Mouse (Mus musculus) stomach, postnatal 0 days (tissue): ENCODE results near the gene Efcab6. TPM values are rescaled to one million over a fixed set of nuclear protein-coding genes. Genes with fewer than 3 reads are reported as not detected.
"Not testable (repeated sequence)": the region's sequence is repeated elsewhere in the genome, so short reads cannot be mapped to it uniquely, and the experiment has no call there.

ENCODE experiments used
- ATAC-seq: fragments of 200-750 bp; cut with Nextera tagmentation; 2 replicates; pipeline ENCODE4 v1.8.0; 2017; ENCODE audit not compliant: low FRiP score, low TSS enrichment
- DNase-seq: peaks from one replicate; pipeline ENCODE4 v3.0.0-alpha.2; 2016; ENCODE audit warnings: low spot score
- H3K27ac ChIP-seq: fragments of 300-500 bp; sonication (generic); replicated peaks from 2 replicates; pipeline ENCODE4 v1.5.1; 2014; ENCODE audit warnings: mild to moderate bottlenecking, control low read depth
- H3K27me3 ChIP-seq: fragments of 300-500 bp; sonication (generic); 2 replicates; pipeline ENCODE4 v1.6.1; 2014; ENCODE audit warnings: low read length; ENCODE audit not compliant: control insufficient read depth, insufficient read depth
- H3K36me3 ChIP-seq: fragments of 300-500 bp; sonication (generic); 2 replicates; pipeline ENCODE4 v1.6.1; 2014; ENCODE audit warnings: low read length, mixed read lengths; ENCODE audit not compliant: control insufficient read depth, insufficient read depth
- H3K4me1 ChIP-seq: fragments of 300-500 bp; sonication (generic); replicated peaks from 2 replicates; pipeline ENCODE4 v1.6.1; 2014; ENCODE audit warnings: antibody characterized with exemption; ENCODE audit not compliant: control insufficient read depth, insufficient read depth
- H3K4me2 ChIP-seq: fragments of 300-500 bp; sonication (generic); replicated peaks from 2 replicates; pipeline ENCODE4 v1.6.1; 2014; ENCODE audit warnings: low read depth, mild to moderate bottlenecking, control low read depth, moderate library complexity
- H3K4me3 ChIP-seq: fragments of 300-500 bp; sonication (generic); 2 replicates; pipeline ENCODE4 v1.5.1; 2014; ENCODE audit warnings: low read depth, low read length, control low read depth
- H3K9ac ChIP-seq: fragments of 300-500 bp; sonication (generic); 2 replicates; pipeline ENCODE4 v1.6.1; 2014; ENCODE audit warnings: mild to moderate bottlenecking, low read length, control low read depth, mixed read lengths
- H3K9me3 ChIP-seq: fragments of 300-500 bp; sonication (generic); 2 replicates; pipeline ENCODE4 v1.6.1; 2016; ENCODE audit warnings: low read length; ENCODE audit not compliant: control insufficient read depth
- CTCF ChIP-seq: IDR thresholded peaks from 2 replicates; pipeline ENCODE4 v1.5.1; 2016; ENCODE audit warnings: antibody characterized with exemption, low read depth, mild to moderate bottlenecking, moderate library complexity
- EP300 ChIP-seq: optimal IDR thresholded peaks from 2 replicates; pipeline ENCODE3; 2016; ENCODE audit warnings: antibody characterized with exemption
- WGBS: fragments of 180-500 bp; shearing (Covaris S2); extraction: QIAGEN DNeasy Blood & Tissue Kit; methylation state at CpG from one replicate; pipeline ENCODE4 v1.1.7; 2014; 5-methylcytosine and 5-hydroxymethylcytosine counted together
- polyA plus RNA-seq: library from polyadenylated mRNA; unstranded; fragments of >200 nt; fragmentation: Nextera tagmentation; extraction: Ambion mirVana; gene quantifications from 2 replicates; pipeline ENCODE4 v1.2.1, GENCODE M21; 2015

Efcab6 gene
- polyA plus RNA-seq: 0.07 and 0.22 TPM in 2 replicates

- TF ChIP-seq EP300: no peak
- no peak for TF ChIP-seq CTCF
- 4% methylated on average over 23 of the region's 29 CpGs for WGBS
- ATAC-seq: no peak
- peak within 1 kb of the TSS; percentile 27; the same call in 1 of the 2 replicates for H3K4me2 ChIP-seq
- no peaks in the 10 kb centered on the region for H3K27me3 ChIP-seq
- H3K9me3 ChIP-seq: no peaks in the 10 kb centered on the region
- no peak for DNase-seq
- H3K4me1 ChIP-seq: no peaks in the 10 kb centered on the region
- H3K9ac ChIP-seq: no peak within 1 kb of the TSS
- H3K4me3 ChIP-seq: no peak within 1 kb of the TSS
- no peak within 1 kb of the TSS for H3K27ac ChIP-seq
- no peaks in the 10 kb centered on the region for H3K36me3 ChIP-seq
Observed at GRCm38 (mm10) chr15:84065140-84065539, at the start of gene Efcab6. TSS of gene Efcab6 (minus strand) at chr15:84065379.

DNA sequence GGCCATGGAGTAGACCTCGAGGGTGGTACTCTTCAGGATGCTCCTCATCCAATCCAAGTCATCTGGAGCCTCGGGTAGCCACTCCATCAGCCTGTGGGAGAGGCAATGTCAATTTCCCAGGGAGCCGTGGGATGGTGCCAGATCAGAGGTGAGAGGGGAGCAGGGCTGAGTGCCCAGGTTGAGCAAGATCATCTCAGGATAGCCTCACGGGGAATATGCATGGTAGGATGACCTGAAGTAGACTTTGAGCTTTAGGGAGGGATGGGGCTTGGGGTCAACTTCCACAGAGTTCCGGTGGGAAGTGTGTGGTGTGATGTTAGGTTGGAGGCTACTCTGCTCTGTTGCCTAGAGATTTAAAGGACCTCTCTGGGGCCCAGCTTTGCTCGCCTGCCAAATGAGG, 48.7 kb upstream of the Efcab6 start:
- TF ChIP-seq EP300: no peak
- no peak for TF ChIP-seq CTCF
- 67% methylated on average over 6 of the region's 6 CpGs for WGBS
- no peak overlapping the region for H3K4me2 ChIP-seq
- H3K27me3 ChIP-seq: no peaks in the 10 kb centered on the region
- ATAC-seq: no peak
- no peaks in the 10 kb centered on the region for H3K36me3 ChIP-seq
- no peaks in the 10 kb centered on the region for H3K4me1 ChIP-seq
- no peak overlapping the region for H3K4me3 ChIP-seq
- no peaks in the 10 kb centered on the region for H3K9me3 ChIP-seq
- H3K9ac ChIP-seq: no peak overlapping the region
- no peak overlapping the region for H3K27ac ChIP-seq
- DNase-seq: no peak

- WGBS: 7% methylated on average over 13 of the region's 13 CpGs
- no peak for TF ChIP-seq CTCF
- no peak for TF ChIP-seq EP300
- Histone ChIP-seq H3K27me3 (no peaks in the 10 kb centered on the region; the same call in 1 of the 2 replicates), H3K4me2 (no peak overlapping the region), H3K27ac (no peak overlapping the region), H3K4me1 (0 out of 2 replicates have a peak, but pooled peaks cover 4% of the 10 kb centered on the region), H3K36me3 (no peaks in the 10 kb centered on the region), H3K4me3 (no peak overlapping the region), H3K9me3 (no peaks in the 10 kb centered on the region), H3K9ac (no peak overlapping the region)
- DNase-seq: peak; percentile 44
- no peak for ATAC-seq
Observed at GRCm38 (mm10) chr15:84108899-84109298, 43.7 kb upstream of the Efcab6 start.

DNA sequence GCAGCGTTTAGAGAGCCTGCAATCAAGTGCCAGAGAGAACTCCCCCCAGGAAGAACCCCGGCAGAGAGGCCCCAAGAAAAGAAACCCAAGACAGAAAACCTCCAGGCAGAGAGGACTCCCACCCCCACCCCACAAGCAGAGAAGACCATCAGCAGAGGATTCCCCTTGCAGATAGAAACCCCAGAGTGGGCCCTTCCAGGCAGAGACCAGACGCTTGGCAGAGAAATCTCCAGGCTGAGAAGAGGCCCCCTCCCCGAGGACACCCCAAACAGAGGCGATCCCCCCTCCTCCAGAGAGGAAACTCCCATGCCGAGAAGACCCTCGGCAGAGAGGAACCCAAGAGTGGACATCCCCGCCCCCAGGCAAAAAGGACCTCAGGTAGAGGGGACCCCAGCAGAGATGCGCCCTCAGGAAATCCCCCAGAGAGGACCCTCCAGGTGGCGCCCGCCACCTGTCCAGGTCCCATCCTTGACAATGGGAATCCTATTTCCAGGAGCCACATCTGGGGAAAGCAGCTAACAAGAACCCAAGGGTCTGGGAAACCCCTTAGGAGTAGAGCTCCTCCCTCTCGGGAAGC, 40.8 kb upstream of the Efcab6 start:
- Histone ChIP-seq H3K9ac (no peak overlapping the region), H3K27me3 (no peaks in the 10 kb centered on the region; the same call in 1 of the 2 replicates)
- WGBS: 10% methylated on average over 12 of the region's 12 CpGs

GRCm38 (mm10) chr15:84105105-84105923, 40.1 kb upstream of the Efcab6 start, which contains the start of gene Sult4a1:
TSS of gene Sult4a1 (minus strand) at chr15:84105754.
- peak within 1 kb of the TSS; percentile 74 for H3K4me2 ChIP-seq
- no peak within 1 kb of the TSS for H3K9ac ChIP-seq
- H3K4me3 ChIP-seq: peak within 1 kb of the TSS; percentile 44
- no peak for TF ChIP-seq CTCF
- TF ChIP-seq EP300: no peak
- 2% methylated on average over 71 of the region's 77 CpGs for WGBS
- H3K36me3 ChIP-seq: no peaks in the 10 kb centered on the region
- peak; percentile 26 for DNase-seq
- 0 out of 2 replicates have a peak, but pooled peaks cover 4% of the 10 kb centered on the region for H3K4me1 ChIP-seq
- no peaks in the 10 kb centered on the region; the same call in 1 of the 2 replicates for H3K27me3 ChIP-seq
- H3K9me3 ChIP-seq: no peaks in the 10 kb centered on the region
- H3K27ac ChIP-seq: no peak within 1 kb of the TSS
- ATAC-seq: peak; percentile 55

More for the DNA sequence above, 40.8 kb upstream of the Efcab6 start:
- no peak overlapping the region for H3K27ac ChIP-seq
- ATAC-seq (no peak), DNase-seq (no peak)
- H3K4me3 ChIP-seq: peak overlapping the region; percentile 44
- 0 out of 2 replicates have a peak, but pooled peaks cover 4% of the 10 kb centered on the region for H3K4me1 ChIP-seq
- peak overlapping the region; percentile 74 for H3K4me2 ChIP-seq
- no peak for TF ChIP-seq CTCF
- TF ChIP-seq EP300: no peak
- H3K36me3 ChIP-seq: no peaks in the 10 kb centered on the region
- no peaks in the 10 kb centered on the region for H3K9me3 ChIP-seq

GRCm38 (mm10) chr15:84104626-84105025, 39.4 kb upstream of the Efcab6 start:
- Histone ChIP-seq H3K4me3 (no peak overlapping the region), H3K4me1 (0 out of 2 replicates have a peak, but pooled peaks cover 4% of the 10 kb centered on the region), H3K27ac (no peak overlapping the region), H3K4me2 (no peak overlapping the region; the same call in 1 of the 2 replicates), H3K9ac (no peak overlapping the region), H3K36me3 (no peaks in the 10 kb centered on the region), H3K9me3 (no peaks in the 10 kb centered on the region), H3K27me3 (no peaks in the 10 kb centered on the region; the same call in 1 of the 2 replicates)
- 73% methylated on average over 7 of the region's 7 CpGs for WGBS
- DNase-seq (no peak), ATAC-seq (no peak)
- no peak for TF ChIP-seq EP300
- no peak for TF ChIP-seq CTCF

- not testable (repeated sequence) for H3K4me1 ChIP-seq, H3K4me2 ChIP-seq, H3K27ac ChIP-seq, H3K36me3 ChIP-seq, H3K9ac ChIP-seq, ATAC-seq, DNase-seq, H3K9me3 ChIP-seq, H3K27me3 ChIP-seq, H3K4me3 ChIP-seq
- WGBS: 82% methylated on average over 15 of the region's 15 CpGs
Observed at GRCm38 (mm10) chr15:84097536-84097935, 32.4 kb upstream of the Efcab6 start.
